Mouse (Mus musculus) stomach, embryonic 14.5 days (tissue): ENCODE measurements around the gene Sgsm2. TPM values are rescaled to one million over a fixed set of nuclear protein-coding genes. Genes with fewer than 3 reads are reported as not detected.

ENCODE experiments used
- ATAC-seq: fragments of 200-750 bp; cut with Nextera tagmentation; 2 replicates; pipeline ENCODE4 v1.8.0; 2017; ENCODE audit warnings: low read depth, moderate TSS enrichment; ENCODE audit not compliant: insufficient number of reproducible peaks, insufficient read depth, low FRiP score
- H3K27ac ChIP-seq: fragments of 300-500 bp; sonication (generic); 2 replicates; pipeline ENCODE4 v1.5.1; 2014; ENCODE audit warnings: mild to moderate bottlenecking, low read length, moderate library complexity, mixed read lengths
- H3K27me3 ChIP-seq: fragments of 300-500 bp; sonication (generic); 2 replicates; pipeline ENCODE4 v1.6.1; 2014; ENCODE audit warnings: low read length, control low read depth, mixed read lengths; ENCODE audit not compliant: control insufficient read depth, insufficient read depth
- H3K36me3 ChIP-seq: fragments of 300-500 bp; sonication (generic); 2 replicates; pipeline ENCODE4 v1.6.1; 2014; ENCODE audit warnings: mild to moderate bottlenecking, control low read depth, low read length, moderate library complexity, mixed read lengths; ENCODE audit not compliant: control insufficient read depth, insufficient read depth
- H3K4me1 ChIP-seq: fragments of 300-500 bp; sonication (generic); 2 replicates; pipeline ENCODE4 v1.6.1; 2014; ENCODE audit warnings: low read length, control low read depth, mixed read lengths; ENCODE audit not compliant: control insufficient read depth, insufficient read depth
- H3K4me2 ChIP-seq: fragments of 300-500 bp; sonication (generic); replicated peaks from 2 replicates; pipeline ENCODE4 v1.6.1; 2014; ENCODE audit warnings: low read depth, low read length, control low read depth
- H3K4me3 ChIP-seq: fragments of 300-500 bp; sonication (generic); 2 replicates; pipeline ENCODE4 v1.5.1; 2014; ENCODE audit warnings: low read depth, low read length, control low read depth
- H3K9ac ChIP-seq: fragments of 300-500 bp; sonication (generic); replicated peaks from 2 replicates; pipeline ENCODE4 v1.6.1; 2014; ENCODE audit warnings: low read depth, mild to moderate bottlenecking, control low read depth, low read length, moderate library complexity, mixed read lengths
- H3K9me3 ChIP-seq: fragments of 300-500 bp; sonication (generic); 2 replicates; pipeline ENCODE4 v1.6.1; 2016; ENCODE audit warnings: low read depth, low read length, control low read depth; ENCODE audit not compliant: control insufficient read depth
- WGBS: fragments of 180-500 bp; shearing (Covaris S2); extraction: QIAGEN DNeasy Blood & Tissue Kit; methylation state at CpG from one replicate; pipeline ENCODE4 v1.1.7; 2014; 5-methylcytosine and 5-hydroxymethylcytosine counted together
- polyA plus RNA-seq: library from polyadenylated mRNA; unstranded; fragments of >200 nt; fragmentation: Nextera tagmentation; extraction: Ambion mirVana; gene quantifications from 2 replicates; pipeline ENCODE4 v1.2.1, GENCODE M21; 2014

The Sgsm2 gene
- polyA plus RNA-seq, 1 experiment from 2014 or later = 6.9 TPM

GRCm38 (mm10) chr11:74870991-74871622, 25.8 kb downstream of the Sgsm2 start:
- H3K9ac ChIP-seq = no peak overlapping the region
- no peak overlapping the region for H3K27ac ChIP-seq
- peaks cover 3% of the 10 kb centered on the region for H3K4me1 ChIP-seq
- no peaks in the 10 kb centered on the region; the same call in 1 of the 2 replicates for H3K36me3 ChIP-seq
- no peaks in the 10 kb centered on the region for H3K9me3 ChIP-seq
- H3K4me2 ChIP-seq = no peak overlapping the region
- no peak overlapping the region for H3K4me3 ChIP-seq
- peak; percentile 50; the same call in 1 of the 2 replicates for ATAC-seq
- 28% methylated on average over 12 of the region's 12 CpGs for WGBS
- no peaks in the 10 kb centered on the region for H3K27me3 ChIP-seq

GRCm38 (mm10) chr11:74870544-74870943, 26.3 kb downstream of the Sgsm2 start:
- H3K27ac ChIP-seq = no peak overlapping the region
- no peaks in the 10 kb centered on the region for H3K9me3 ChIP-seq
- no peak overlapping the region for H3K9ac ChIP-seq
- no peak overlapping the region for H3K4me2 ChIP-seq
- WGBS = 71% methylated on average over 4 of the region's 4 CpGs
- H3K36me3 ChIP-seq = no peaks in the 10 kb centered on the region; the same call in 1 of the 2 replicates
- no peak for ATAC-seq
- H3K27me3 ChIP-seq = no peaks in the 10 kb centered on the region
- peaks cover 3% of the 10 kb centered on the region; the same call in 1 of the 2 replicates for H3K4me1 ChIP-seq
- H3K4me3 ChIP-seq = no peak overlapping the region

GRCm38 (mm10) chr11:74869603-74870002, 27.3 kb downstream of the Sgsm2 start:
- Histone ChIP-seq H3K9me3 (no peaks in the 10 kb centered on the region), H3K9ac (no peak overlapping the region), H3K27ac (no peak overlapping the region), H3K4me3 (no peak overlapping the region), H3K36me3 (no peaks in the 10 kb centered on the region; the same call in 1 of the 2 replicates), H3K4me1 (peaks cover 3% of the 10 kb centered on the region; the same call in 1 of the 2 replicates), H3K27me3 (no peaks in the 10 kb centered on the region), H3K4me2 (no peak overlapping the region)
- no peak for ATAC-seq
- 64% methylated on average over 6 of the region's 6 CpGs for WGBS

GRCm38 (mm10) chr11:74868046-74868760, 28.7 kb downstream of the Sgsm2 start:
- no peak overlapping the region for H3K27ac ChIP-seq
- H3K4me1 ChIP-seq = peaks cover 3% of the 10 kb centered on the region; the same call in 1 of the 2 replicates
- H3K36me3 ChIP-seq = no peaks in the 10 kb centered on the region; the same call in 1 of the 2 replicates
- no peak overlapping the region for H3K9ac ChIP-seq
- H3K4me3 ChIP-seq = no peak overlapping the region
- ATAC-seq = no peak
- no peaks in the 10 kb centered on the region for H3K27me3 ChIP-seq
- 93% methylated on average over 13 of the region's 13 CpGs for WGBS
- H3K4me2 ChIP-seq = no peak overlapping the region
- no peaks in the 10 kb centered on the region for H3K9me3 ChIP-seq

- ATAC-seq = no peak
- Histone ChIP-seq H3K27me3 (no peaks in the 10 kb centered on the region), H3K9me3 (no peaks in the 10 kb centered on the region), H3K4me1 (peaks cover 3% of the 10 kb centered on the region; the same call in 1 of the 2 replicates), H3K36me3 (no peaks in the 10 kb centered on the region; the same call in 1 of the 2 replicates), H3K27ac (no peak overlapping the region), H3K4me2 (no peak overlapping the region), H3K9ac (no peak overlapping the region), H3K4me3 (no peak overlapping the region)
- WGBS = 86% methylated on average over 2 of the region's 2 CpGs
Measured at GRCm38 (mm10) chr11:74867181-74867580, 29.7 kb downstream of the Sgsm2 start.

GRCm38 (mm10) chr11:74866640-74867039, 30.2 kb downstream of the Sgsm2 start:
- no peaks in the 10 kb centered on the region for H3K27me3 ChIP-seq
- no peaks in the 10 kb centered on the region; the same call in 1 of the 2 replicates for H3K36me3 ChIP-seq
- H3K9ac ChIP-seq = no peak overlapping the region
- no peak overlapping the region for H3K4me3 ChIP-seq
- H3K4me2 ChIP-seq = no peak overlapping the region
- no peaks in the 10 kb centered on the region for H3K9me3 ChIP-seq
- H3K4me1 ChIP-seq = peaks cover 3% of the 10 kb centered on the region; the same call in 1 of the 2 replicates
- WGBS = 81% methylated on average over 4 of the region's 4 CpGs
- ATAC-seq = no peak
- no peak overlapping the region for H3K27ac ChIP-seq

GRCm38 (mm10) chr11:74865252-74865651, 31.6 kb downstream of the Sgsm2 start:
- ATAC-seq = no peak
- Histone ChIP-seq H3K9ac (no peak overlapping the region), H3K27me3 (no peaks in the 10 kb centered on the region), H3K27ac (no peak overlapping the region), H3K36me3 (no peaks in the 10 kb centered on the region; the same call in 1 of the 2 replicates), H3K4me2 (no peak overlapping the region), H3K4me3 (no peak overlapping the region), H3K9me3 (no peaks in the 10 kb centered on the region), H3K4me1 (no peaks in the 10 kb centered on the region)
- WGBS = 88% methylated on average over 9 of the region's 9 CpGs

GRCm38 (mm10) chr11:74864421-74864820, 32.4 kb downstream of the Sgsm2 start:
- 80% methylated on average over 9 of the region's 9 CpGs for WGBS
- Histone ChIP-seq H3K36me3 (no peaks in the 10 kb centered on the region; the same call in 1 of the 2 replicates), H3K4me2 (no peak overlapping the region), H3K9ac (no peak overlapping the region), H3K27ac (no peak overlapping the region), H3K27me3 (no peaks in the 10 kb centered on the region), H3K4me1 (no peaks in the 10 kb centered on the region), H3K9me3 (no peaks in the 10 kb centered on the region), H3K4me3 (no peak overlapping the region)
- ATAC-seq = no peak
